Mouse (Mus musculus): ENCODE results near the gene Col4a4. TPM values are rescaled to one million over a fixed set of nuclear protein-coding genes. Genes with fewer than 3 reads are reported as not detected.

The Col4a4 gene
- polyA plus RNA-seq, 1 experiment: 0.15 TPM

GRCm38 (mm10) chr1:82575681-82576080, 11.0 kb downstream of the Col4a4 start:
- H3K4me1 ChIP-seq (ENCODE audit: control insufficient read depth, insufficient read depth, low read length): no peaks in the 10 kb centered on the region
- no peak overlapping the region for H3K27ac ChIP-seq (ENCODE audit: control insufficient read depth, insufficient read depth, low read depth, low read length, poor library complexity)
- H3K4me3 ChIP-seq (replicated peaks; ENCODE audit: control insufficient read depth, low read depth, low read length): no peak overlapping the region
- WGBS: 71% methylated on average over 3 of the region's 3 CpGs
- TF ChIP-seq POLR2A (IDR thresholded peaks at IDR 0.05; ENCODE audit: borderline replicate concordance, control insufficient read depth, low read depth, low read length): no peak
- no peak for TF ChIP-seq CTCF (IDR thresholded peaks at IDR 0.05; ENCODE audit: control insufficient read depth, insufficient read depth, low read length)

- no peaks in the 10 kb centered on the region for H3K4me1 ChIP-seq (ENCODE audit: control insufficient read depth, insufficient read depth, low read length)
- no peak overlapping the region for H3K27ac ChIP-seq (ENCODE audit: control insufficient read depth, insufficient read depth, low read depth, low read length, poor library complexity)
- no peak for TF ChIP-seq CTCF (IDR thresholded peaks at IDR 0.05; ENCODE audit: control insufficient read depth, insufficient read depth, low read length)
- no peak for TF ChIP-seq POLR2A (IDR thresholded peaks at IDR 0.05; ENCODE audit: borderline replicate concordance, control insufficient read depth, low read depth, low read length)
- 61% methylated on average over 1 of the region's 1 CpGs for WGBS
- no peak overlapping the region for H3K4me3 ChIP-seq (replicated peaks; ENCODE audit: control insufficient read depth, low read depth, low read length)
These were observed 14.9 kb downstream of the Col4a4 start for GRCm38 (mm10) chr1:82571758-82572157.

- TF ChIP-seq POLR2A (IDR thresholded peaks at IDR 0.05; ENCODE audit: borderline replicate concordance, control insufficient read depth, low read depth, low read length) (no peak), CTCF (IDR thresholded peaks at IDR 0.05; ENCODE audit: control insufficient read depth, insufficient read depth, low read length) (no peak)
- no peaks in the 10 kb centered on the region for H3K4me1 ChIP-seq (ENCODE audit: control insufficient read depth, insufficient read depth, low read length)
- no peak overlapping the region for H3K27ac ChIP-seq (ENCODE audit: control insufficient read depth, insufficient read depth, low read depth, low read length, poor library complexity)
- WGBS: 76% methylated on average over 4 of the region's 4 CpGs
- no peak overlapping the region for H3K4me3 ChIP-seq (replicated peaks; ENCODE audit: control insufficient read depth, low read depth, low read length)
These were observed 17.2 kb downstream of the Col4a4 start for GRCm38 (mm10) chr1:82569405-82569804.

- no peak overlapping the region for H3K27ac ChIP-seq (ENCODE audit: control insufficient read depth, insufficient read depth, low read depth, low read length, poor library complexity)
- TF ChIP-seq POLR2A (IDR thresholded peaks at IDR 0.05; ENCODE audit: borderline replicate concordance, control insufficient read depth, low read depth, low read length): no peak
- TF ChIP-seq CTCF (IDR thresholded peaks at IDR 0.05; ENCODE audit: control insufficient read depth, insufficient read depth, low read length): no peak
- no peak overlapping the region for H3K4me3 ChIP-seq (replicated peaks; ENCODE audit: control insufficient read depth, low read depth, low read length)
- H3K4me1 ChIP-seq (ENCODE audit: control insufficient read depth, insufficient read depth, low read length): no peaks in the 10 kb centered on the region
- 66% methylated on average over 4 of the region's 4 CpGs for WGBS
These were observed 26.4 kb downstream of the Col4a4 start for GRCm38 (mm10) chr1:82560223-82560622.

- Histone ChIP-seq H3K4me3 (replicated peaks; ENCODE audit: control insufficient read depth, low read depth, low read length) (no peak overlapping the region), H3K4me1 (ENCODE audit: control insufficient read depth, insufficient read depth, low read length) (no peaks in the 10 kb centered on the region), H3K27ac (ENCODE audit: control insufficient read depth, insufficient read depth, low read depth, low read length, poor library complexity) (no peak overlapping the region)
- TF ChIP-seq CTCF (IDR thresholded peaks at IDR 0.05; ENCODE audit: control insufficient read depth, insufficient read depth, low read length) (no peak), POLR2A (IDR thresholded peaks at IDR 0.05; ENCODE audit: borderline replicate concordance, control insufficient read depth, low read depth, low read length) (no peak)
- WGBS: 72% methylated on average over 5 of the region's 5 CpGs
These were observed 31.8 kb downstream of the Col4a4 start for GRCm38 (mm10) chr1:82554889-82555288.

- H3K4me1 ChIP-seq (ENCODE audit: control insufficient read depth, insufficient read depth, low read length): no peaks in the 10 kb centered on the region
- 44% methylated on average over 6 of the region's 6 CpGs for WGBS
- TF ChIP-seq POLR2A (IDR thresholded peaks at IDR 0.05; ENCODE audit: borderline replicate concordance, control insufficient read depth, low read depth, low read length): no peak
- peak; percentile 50 for TF ChIP-seq CTCF (IDR thresholded peaks at IDR 0.05; ENCODE audit: control insufficient read depth, insufficient read depth, low read length)
These were observed 32.2 kb downstream of the Col4a4 start for GRCm38 (mm10) chr1:82554443-82554850.

GRCm38 (mm10) chr1:82545199-82545960, 41.3 kb downstream of the Col4a4 start:
- no peak for TF ChIP-seq POLR2A (IDR thresholded peaks at IDR 0.05; ENCODE audit: borderline replicate concordance, control insufficient read depth, low read depth, low read length)
- no peak for TF ChIP-seq CTCF (IDR thresholded peaks at IDR 0.05; ENCODE audit: control insufficient read depth, insufficient read depth, low read length)
- no peaks in the 10 kb centered on the region for H3K4me1 ChIP-seq (ENCODE audit: control insufficient read depth, insufficient read depth, low read length)
- no peak overlapping the region for H3K27ac ChIP-seq (ENCODE audit: control insufficient read depth, insufficient read depth, low read depth, low read length, poor library complexity)
- WGBS: 78% methylated on average over 8 of the region's 8 CpGs
- no peak overlapping the region for H3K4me3 ChIP-seq (replicated peaks; ENCODE audit: control insufficient read depth, low read depth, low read length)

More at GRCm38 (mm10) chr1:82554443-82554850, 32.2 kb downstream of the Col4a4 start:
- no peak overlapping the region for H3K4me3 ChIP-seq (replicated peaks; ENCODE audit: control insufficient read depth, low read depth, low read length)
- H3K27ac ChIP-seq (ENCODE audit: control insufficient read depth, insufficient read depth, low read depth, low read length, poor library complexity): no peak overlapping the region

- TF ChIP-seq POLR2A (IDR thresholded peaks at IDR 0.05; ENCODE audit: borderline replicate concordance, control insufficient read depth, low read depth, low read length) (no peak), CTCF (IDR thresholded peaks at IDR 0.05; ENCODE audit: control insufficient read depth, insufficient read depth, low read length) (no peak)
- Histone ChIP-seq H3K4me1 (ENCODE audit: control insufficient read depth, insufficient read depth, low read length) (no peaks in the 10 kb centered on the region), H3K4me3 (replicated peaks; ENCODE audit: control insufficient read depth, low read depth, low read length) (no peak overlapping the region), H3K27ac (ENCODE audit: control insufficient read depth, insufficient read depth, low read depth, low read length, poor library complexity) (no peak overlapping the region)
- WGBS: 71% methylated on average over 6 of the region's 6 CpGs
These were observed 42.0 kb downstream of the Col4a4 start for GRCm38 (mm10) chr1:82544419-82545185.
